Mouse (Mus musculus) hindbrain, embryonic 13.5 days (tissue): ENCODE results near the gene Rnf224. TPM values are rescaled to one million over a fixed set of nuclear protein-coding genes. Genes with fewer than 3 reads are reported as not detected.
A peak's percentile ranks its signal among the peaks of the same experiment; 100 is the strongest.
"Not testable (repeated sequence)": the region's sequence is repeated elsewhere in the genome, so short reads cannot be mapped to it uniquely, and the experiment has no call there.

Experiments used
- ATAC-seq: fragments of 200-750 bp; cut with Nextera tagmentation; 2 replicates; pipeline ENCODE4 v1.8.0; 2017; ENCODE audit warnings: moderate TSS enrichment; ENCODE audit not compliant: low FRiP score
- H3K27ac ChIP-seq: fragments of 300-500 bp; sonication (generic); 2 replicates; pipeline ENCODE4 v1.5.1; 2015; ENCODE audit warnings: inconsistent platforms, mild to moderate bottlenecking, moderate library complexity
- H3K27me3 ChIP-seq: fragments of 300-500 bp; sonication (generic); 2 replicates; pipeline ENCODE4 v1.6.1; 2015; ENCODE audit warnings: mild to moderate bottlenecking, inconsistent platforms
- H3K36me3 ChIP-seq: fragments of 300-500 bp; sonication (generic); 2 replicates; pipeline ENCODE4 v1.6.1; 2015; ENCODE audit warnings: mild to moderate bottlenecking, inconsistent platforms
- H3K4me1 ChIP-seq: fragments of 300-500 bp; sonication (generic); replicated peaks from 2 replicates; pipeline ENCODE4 v1.6.1; 2015; ENCODE audit warnings: inconsistent platforms
- H3K4me2 ChIP-seq: fragments of 300-500 bp; sonication (generic); 2 replicates; pipeline ENCODE4 v1.6.1; 2015; ENCODE audit warnings: inconsistent platforms, mild to moderate bottlenecking, moderate library complexity
- H3K4me3 ChIP-seq: fragments of 300-500 bp; sonication (generic); 2 replicates; pipeline ENCODE4 v1.5.1; 2015; ENCODE audit warnings: mild to moderate bottlenecking, inconsistent platforms
- H3K9ac ChIP-seq: fragments of 300-500 bp; sonication (generic); 2 replicates; pipeline ENCODE4 v1.6.1; 2015; ENCODE audit warnings: mild to moderate bottlenecking, inconsistent platforms
- H3K9me3 ChIP-seq: fragments of 300-500 bp; sonication (generic); 2 replicates; pipeline ENCODE4 v1.6.1; 2016; ENCODE audit warnings: inconsistent platforms
- WGBS: fragments of 180-500 bp; shearing (Covaris S2); methylation state at CpG from one replicate; pipeline ENCODE4 v1.1.7; 2015; 5-methylcytosine and 5-hydroxymethylcytosine counted together
- polyA plus RNA-seq: library from polyadenylated mRNA; unstranded; fragments of >200 nt; fragmentation: Nextera tagmentation; extraction: Ambion mirVana; gene quantifications from 2 replicates; pipeline ENCODE4 v1.2.1, GENCODE M21; 2015

Rnf224 gene
- polyA plus RNA-seq, 1 experiment from 2014 or later = not detected

DNA sequence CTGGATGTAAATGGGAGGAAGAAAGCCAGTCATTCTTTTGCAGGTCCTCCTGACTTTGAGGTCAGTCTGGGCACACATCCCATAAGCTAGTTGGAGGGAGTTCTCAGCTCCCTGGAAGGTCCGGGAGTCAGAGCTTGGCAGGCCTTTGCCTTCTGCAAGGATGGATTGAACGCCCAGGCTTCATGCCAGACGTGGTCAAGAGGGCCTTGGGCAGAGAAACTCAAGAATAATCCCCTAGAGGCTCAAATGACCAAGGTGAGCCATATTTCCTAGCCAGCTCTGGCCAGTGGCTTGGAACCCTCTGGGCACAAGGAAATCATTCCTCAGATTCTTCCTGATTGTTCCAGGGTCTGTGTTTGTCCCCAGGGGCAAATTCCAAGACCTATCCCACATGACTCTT lies 28.3 kb upstream of the Rnf224 start:
- Histone ChIP-seq H3K4me2 (peak overlapping the region; percentile 99), H3K9ac (peak overlapping the region; percentile 85), H3K9me3 (no peaks in the 10 kb centered on the region), H3K27ac (no peak overlapping the region), H3K4me3 (peak overlapping the region; percentile 79), H3K36me3 (peaks cover 20% of the 10 kb centered on the region), H3K27me3 (peaks cover 18% of the 10 kb centered on the region), H3K4me1 (peaks cover 60% of the 10 kb centered on the region)
- ATAC-seq = no peak
- WGBS = 67% methylated on average over 3 of the region's 3 CpGs

GRCm38 (mm10) chr2:25264286-25264660 lies 27.7 kb upstream of the Rnf224 start:
- H3K9me3 ChIP-seq = no peaks in the 10 kb centered on the region
- peak overlapping the region; percentile 99 for H3K4me2 ChIP-seq
- ATAC-seq = no peak
- H3K4me3 ChIP-seq = peak overlapping the region; percentile 79
- H3K4me1 ChIP-seq = peaks cover 60% of the 10 kb centered on the region
- WGBS = 78% methylated on average over 5 of the region's 5 CpGs
- H3K9ac ChIP-seq = peak overlapping the region; percentile 85
- H3K27me3 ChIP-seq = peaks cover 18% of the 10 kb centered on the region
- H3K36me3 ChIP-seq = peaks cover 14% of the 10 kb centered on the region
- no peak overlapping the region for H3K27ac ChIP-seq

DNA sequence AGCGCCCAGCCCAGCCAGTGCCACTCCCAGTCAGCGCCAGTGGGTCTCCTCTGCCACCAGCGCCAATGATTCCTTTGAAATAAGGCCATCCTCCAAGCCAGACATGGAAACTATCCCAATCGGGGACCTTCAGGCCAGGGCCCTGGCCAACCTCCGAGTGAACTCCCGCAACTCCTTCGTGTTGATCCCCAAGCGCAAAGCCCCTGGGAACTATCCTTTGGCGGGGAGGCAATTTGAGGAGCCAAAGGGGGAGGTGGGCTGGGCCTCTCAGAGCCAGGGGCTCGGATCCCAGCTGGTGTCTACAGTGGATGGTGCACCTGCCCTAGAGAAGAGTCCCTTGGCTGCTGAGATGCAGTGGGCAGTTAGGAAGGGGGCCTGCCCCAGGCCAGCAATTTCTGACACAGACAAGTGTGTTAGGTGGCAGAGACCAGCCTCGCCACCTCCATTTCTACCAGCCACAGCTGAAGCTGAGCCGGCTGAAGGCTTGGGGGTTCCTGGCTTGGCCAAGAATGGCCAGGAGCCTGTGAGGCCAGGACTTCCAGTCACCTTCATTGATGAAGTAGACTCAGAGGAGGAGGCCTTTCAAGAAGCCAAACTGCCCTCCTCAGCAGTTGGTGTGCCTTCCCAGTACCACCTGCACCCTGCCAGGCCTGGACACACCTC lies 27.2 kb upstream of the Rnf224 start:
- Histone ChIP-seq H3K4me1 (peaks cover 60% of the 10 kb centered on the region), H3K36me3 (peaks cover 9% of the 10 kb centered on the region), H3K4me3 (peak overlapping the region; percentile 79), H3K27me3 (peaks cover 18% of the 10 kb centered on the region), H3K27ac (peak overlapping the region; percentile 87; the same call in 1 of the 2 replicates), H3K9me3 (no peaks in the 10 kb centered on the region), H3K9ac (peak overlapping the region; percentile 85), H3K4me2 (peak overlapping the region; percentile 99)
- ATAC-seq = no peak
- 18% methylated on average over 12 of the region's 12 CpGs for WGBS

DNA sequence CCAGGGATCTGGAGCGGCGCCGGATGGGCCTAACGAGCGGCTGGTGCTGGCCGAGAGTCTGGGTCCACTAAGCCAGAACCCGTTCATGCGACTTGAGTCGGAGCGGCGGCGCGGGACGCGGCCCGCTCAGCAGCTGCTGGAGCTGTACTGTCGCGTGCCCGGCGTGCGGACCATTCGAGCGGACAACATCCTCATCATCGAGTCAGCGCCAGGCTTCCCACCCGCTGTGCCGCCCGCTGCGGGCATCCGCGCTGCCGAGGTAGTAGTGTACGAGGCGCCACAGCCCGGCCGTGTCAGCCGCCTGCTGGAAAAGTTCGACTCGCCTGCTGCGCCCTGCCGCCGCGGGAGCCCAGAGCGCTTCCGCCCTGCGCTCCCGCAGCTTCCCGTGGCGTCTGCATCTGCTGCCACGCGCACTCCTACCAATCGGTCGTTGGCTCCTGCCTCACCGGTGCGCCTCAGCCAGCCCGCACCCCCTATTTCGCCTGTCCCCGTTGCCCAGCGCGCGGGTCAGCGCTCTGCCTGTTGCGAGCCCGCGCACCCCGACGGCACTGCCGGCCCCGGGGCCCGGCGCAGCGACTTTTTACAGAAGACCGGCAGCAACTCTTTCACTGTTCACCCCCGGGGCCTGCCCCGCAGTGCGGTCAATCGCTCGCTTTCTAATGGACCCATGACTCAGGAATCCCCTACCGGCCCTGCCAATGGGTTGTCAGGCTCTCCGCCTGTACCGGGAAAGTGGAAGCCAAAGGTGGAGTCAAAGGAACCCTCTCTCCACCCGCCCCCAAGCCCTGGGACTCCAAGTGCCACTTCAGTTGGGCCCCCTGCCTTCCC lies 26.4 kb upstream of the Rnf224 start:
- WGBS = under 1% methylated on average over 82 of the region's 82 CpGs
- peak overlapping the region; percentile 99 for H3K4me2 ChIP-seq
- H3K27ac ChIP-seq = peak overlapping the region; percentile 87
- H3K9me3 ChIP-seq = no peaks in the 10 kb centered on the region
- peak; percentile 50 for ATAC-seq
- H3K4me3 ChIP-seq = peak overlapping the region; percentile 79
- peaks cover 1% of the 10 kb centered on the region; the same call in 1 of the 2 replicates for H3K36me3 ChIP-seq
- H3K4me1 ChIP-seq = peaks cover 55% of the 10 kb centered on the region
- peak overlapping the region; percentile 85 for H3K9ac ChIP-seq
- peaks cover 18% of the 10 kb centered on the region for H3K27me3 ChIP-seq

DNA sequence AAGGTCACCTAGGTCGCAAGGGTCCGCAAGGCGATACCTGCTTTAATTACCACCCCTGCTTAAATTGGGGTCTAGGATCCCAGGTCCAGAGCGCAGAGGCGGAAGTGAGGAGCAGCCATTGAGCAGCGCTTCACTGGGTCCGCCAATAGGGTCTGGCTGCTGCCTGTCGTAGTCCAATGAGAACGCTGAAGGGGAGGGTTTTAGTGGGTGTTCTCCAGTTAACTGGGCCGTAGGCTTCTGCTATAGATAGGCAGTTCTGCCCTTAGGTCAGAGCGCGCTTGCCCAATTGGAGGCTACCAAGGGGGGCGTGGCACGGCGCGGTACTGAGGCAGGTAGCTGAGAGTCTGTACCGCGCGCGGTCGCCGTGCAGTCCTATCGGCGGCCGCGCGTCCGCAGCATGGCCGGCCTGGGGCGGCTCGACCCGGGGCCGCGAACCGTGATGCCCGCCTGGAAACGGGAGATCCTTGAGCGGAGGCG lies 25.7 kb upstream of the Rnf224 start, which contains the start of gene Tprn:
Tprn (plus strand) TSS at position 328 of the 477 bp plus-strand sequence.
- Histone ChIP-seq H3K27me3 (peaks cover 18% of the 10 kb centered on the region), H3K4me3 (peak within 1 kb of the TSS; percentile 79), H3K4me2 (peak within 1 kb of the TSS; percentile 99), H3K27ac (peak within 1 kb of the TSS; percentile 87), H3K9me3 (no peaks in the 10 kb centered on the region), H3K9ac (peak within 1 kb of the TSS; percentile 85), H3K4me1 (peaks cover 52% of the 10 kb centered on the region), H3K36me3 (no peaks in the 10 kb centered on the region)
- peak; percentile 98 for ATAC-seq
- WGBS = under 1% methylated on average over 39 of the region's 39 CpGs

DNA sequence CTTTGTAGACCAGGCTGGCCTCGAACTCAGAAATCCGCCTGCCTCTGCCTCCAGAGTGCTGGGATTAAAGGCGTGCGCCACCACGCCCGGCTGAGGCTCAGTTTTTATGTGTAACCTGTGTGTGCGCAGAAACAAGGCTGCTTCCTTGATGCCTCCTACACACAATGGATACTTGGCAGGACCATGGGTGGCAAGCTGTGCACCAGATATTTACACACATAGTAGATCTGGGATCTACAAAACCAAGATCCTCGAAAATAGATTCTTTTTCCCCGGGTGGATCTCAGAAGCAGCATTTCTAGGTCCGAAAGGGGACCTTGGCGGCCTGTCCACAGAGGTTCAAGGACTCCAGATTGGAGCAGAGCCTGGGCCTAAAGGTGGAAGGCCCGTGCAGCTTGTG lies 25.3 kb upstream of the Rnf224 start:
- Histone ChIP-seq H3K27ac (peak overlapping the region; percentile 78), H3K4me3 (peak overlapping the region; percentile 79), H3K4me1 (peaks cover 52% of the 10 kb centered on the region), H3K27me3 (peaks cover 18% of the 10 kb centered on the region), H3K9ac (peak overlapping the region; percentile 62), H3K36me3 (no peaks in the 10 kb centered on the region), H3K9me3 (no peaks in the 10 kb centered on the region), H3K4me2 (peak overlapping the region; percentile 99)
- ATAC-seq = 0 out of 2 replicates have a peak, but pooled peaks have one; percentile 1
- 49% methylated on average over 12 of the region's 12 CpGs for WGBS

GRCm38 (mm10) chr2:25258887-25259286 lies 22.3 kb upstream of the Rnf224 start:
- H3K4me2 ChIP-seq = no peak overlapping the region
- 47% methylated on average over 2 of the region's 2 CpGs for WGBS
- H3K4me1 ChIP-seq = peaks cover 41% of the 10 kb centered on the region
- no peaks in the 10 kb centered on the region for H3K9me3 ChIP-seq
- H3K4me3 ChIP-seq = no peak overlapping the region
- peaks cover 5% of the 10 kb centered on the region for H3K27me3 ChIP-seq
- no peaks in the 10 kb centered on the region for H3K36me3 ChIP-seq
- H3K9ac ChIP-seq = no peak overlapping the region
- H3K27ac ChIP-seq = no peak overlapping the region
- no peak for ATAC-seq

DNA sequence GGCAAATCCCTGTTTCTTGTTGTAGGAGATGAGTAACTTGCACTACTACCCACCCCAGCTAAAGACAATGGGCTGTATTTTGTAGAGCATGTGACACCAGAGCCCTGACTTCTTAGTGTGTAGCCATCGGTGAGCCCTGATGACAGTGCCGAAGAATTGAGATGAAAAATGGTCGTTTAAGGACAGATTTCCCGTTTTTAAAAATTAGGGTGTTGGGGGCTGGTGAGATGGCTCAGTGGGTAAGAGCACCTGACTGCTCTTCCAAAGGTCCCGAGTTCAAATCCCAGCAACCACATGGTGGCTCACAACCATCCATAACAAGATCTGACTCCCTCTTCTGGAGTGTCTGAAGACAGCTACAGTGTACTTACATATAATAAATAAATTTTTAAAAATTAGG lies 20.7 kb upstream of the Rnf224 start:
- H3K27me3 ChIP-seq, H3K9me3 ChIP-seq, H3K27ac ChIP-seq, H3K4me2 ChIP-seq, H3K9ac ChIP-seq, H3K4me3 ChIP-seq, ATAC-seq: not testable (repeated sequence)
- Histone ChIP-seq H3K36me3 (peaks cover 11% of the 10 kb centered on the region; the same call in 1 of the 2 replicates), H3K4me1 (peaks cover 31% of the 10 kb centered on the region)
- 87% methylated on average over 5 of the region's 5 CpGs for WGBS

DNA sequence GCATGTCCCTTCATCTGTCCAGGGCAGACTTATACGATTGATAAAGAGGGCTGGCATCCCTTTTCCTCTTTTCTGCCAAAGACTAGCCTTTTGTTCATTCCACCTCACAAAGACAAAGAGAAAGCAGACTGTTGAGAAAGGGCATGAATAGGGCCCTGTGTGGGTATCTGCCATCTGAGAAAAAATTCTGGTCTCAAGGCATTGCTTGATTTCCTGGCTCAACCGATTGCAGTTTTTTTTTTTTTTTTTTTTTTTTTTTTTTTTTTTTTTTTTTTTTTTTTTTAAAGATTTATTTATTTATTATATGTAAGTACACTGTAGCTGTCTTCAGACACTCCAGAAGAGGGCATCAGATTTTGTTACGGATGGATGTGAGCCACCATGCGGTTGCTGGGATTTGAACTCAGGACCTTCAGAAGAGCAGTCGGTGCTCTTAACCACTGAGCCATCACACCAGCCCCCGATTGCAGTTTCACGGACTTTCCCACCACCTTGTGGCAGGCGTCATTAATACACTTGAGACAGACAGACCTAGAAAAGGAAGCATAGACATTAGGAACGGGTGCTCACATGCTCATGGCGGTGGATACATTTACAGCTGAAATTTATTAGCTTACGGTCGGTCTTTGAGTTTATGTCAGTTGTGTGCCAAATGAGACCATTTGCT lies 20.0 kb upstream of the Rnf224 start:
- Histone ChIP-seq H3K4me1 (peaks cover 27% of the 10 kb centered on the region), H3K4me3 (peak overlapping the region; percentile 95), H3K9ac (peak overlapping the region; percentile 85), H3K36me3 (peaks cover 17% of the 10 kb centered on the region), H3K4me2 (peak overlapping the region; percentile 99)
- WGBS = 63% methylated on average over 12 of the region's 12 CpGs
- not testable (repeated sequence) for ATAC-seq, H3K27ac ChIP-seq, H3K9me3 ChIP-seq, H3K27me3 ChIP-seq

- Histone ChIP-seq H3K4me2 (peak within 1 kb of the TSS; percentile 99), H3K27me3 (no peaks in the 10 kb centered on the region), H3K4me3 (peak within 1 kb of the TSS; percentile 95), H3K4me1 (peaks cover 27% of the 10 kb centered on the region), H3K9me3 (no peaks in the 10 kb centered on the region), H3K9ac (peak within 1 kb of the TSS; percentile 85), H3K27ac (peak within 1 kb of the TSS; percentile 84), H3K36me3 (peaks cover 29% of the 10 kb centered on the region)
- WGBS = 0% methylated on average over 39 of the region's 39 CpGs
- ATAC-seq = peak; percentile 90
Observed at GRCm38 (mm10) chr2:25255284-25255779, 18.7 kb upstream of the Rnf224 start, which contains the start of gene Tmem203. Gene Tmem203 (plus strand): TSS chr2:25255439.

DNA sequence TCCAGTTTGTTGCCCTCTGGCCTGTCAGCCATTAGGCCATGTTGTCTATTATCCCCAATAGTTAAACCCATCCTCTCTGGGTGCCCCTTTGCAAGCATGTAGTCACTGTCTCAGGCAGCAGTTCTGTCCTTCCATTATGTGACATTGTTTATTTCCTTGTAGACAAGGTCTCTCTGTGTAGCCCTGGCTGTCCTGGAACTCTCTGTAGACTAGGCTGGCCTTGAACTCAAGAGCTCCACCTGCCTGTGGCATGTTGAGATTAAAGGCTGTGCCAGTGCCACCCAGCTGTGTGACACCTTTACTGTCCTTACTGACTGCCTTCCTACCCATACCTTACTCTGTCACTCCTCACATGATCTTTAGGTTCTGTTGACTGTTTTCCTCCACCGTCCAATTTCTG lies 15.7 kb upstream of the Rnf224 start:
- H3K9me3 ChIP-seq = no peaks in the 10 kb centered on the region
- H3K4me3 ChIP-seq = no peak overlapping the region
- WGBS = 97% methylated on average over 1 of the region's 1 CpGs
- no peaks in the 10 kb centered on the region for H3K27me3 ChIP-seq
- ATAC-seq = no peak
- no peak overlapping the region for H3K9ac ChIP-seq
- H3K4me1 ChIP-seq = peaks cover 23% of the 10 kb centered on the region
- H3K36me3 ChIP-seq = peaks cover 59% of the 10 kb centered on the region
- H3K4me2 ChIP-seq = no peak overlapping the region
- H3K27ac ChIP-seq = no peak overlapping the region
